Mouse (Mus musculus) midbrain, embryonic 12.5 days (tissue): ENCODE results near the gene Fgf4. TPM values are rescaled to one million over a fixed set of nuclear protein-coding genes. Genes with fewer than 3 reads are reported as not detected.
"Not testable (repeated sequence)": the region's sequence is repeated elsewhere in the genome, so short reads cannot be mapped to it uniquely, and the experiment has no call there.

Experiments
- ATAC-seq: fragments of 200-750 bp; cut with Nextera tagmentation; 2 replicates; pipeline ENCODE4 v1.8.0; 2017; ENCODE audit warnings: low read depth, moderate TSS enrichment, moderate library complexity; ENCODE audit not compliant: low FRiP score
- H3K27ac ChIP-seq: fragments of 300-500 bp; sonication (generic); replicated peaks from 2 replicates; pipeline ENCODE4 v1.5.1; 2016; ENCODE audit warnings: mild to moderate bottlenecking
- H3K27me3 ChIP-seq: fragments of 300-500 bp; sonication (generic); 2 replicates; pipeline ENCODE4 v1.6.1; 2016; ENCODE audit warnings: mild to moderate bottlenecking
- H3K36me3 ChIP-seq: fragments of 300-500 bp; sonication (generic); 2 replicates; pipeline ENCODE4 v1.6.1; 2016
- H3K4me1 ChIP-seq: fragments of 300-500 bp; sonication (generic); 2 replicates; pipeline ENCODE4 v1.6.1; 2016
- H3K4me2 ChIP-seq: fragments of 300-500 bp; sonication (generic); replicated peaks from 2 replicates; pipeline ENCODE4 v1.6.1; 2016; ENCODE audit warnings: mild to moderate bottlenecking, moderate library complexity
- H3K4me3 ChIP-seq: fragments of 300-500 bp; sonication (generic); 2 replicates; pipeline ENCODE4 v1.5.1; 2016; ENCODE audit warnings: mild to moderate bottlenecking
- H3K9ac ChIP-seq: fragments of 300-500 bp; sonication (generic); replicated peaks from 2 replicates; pipeline ENCODE4 v1.6.1; 2016; ENCODE audit warnings: mild to moderate bottlenecking, moderate library complexity
- H3K9me3 ChIP-seq: fragments of 300-500 bp; sonication (generic); 2 replicates; pipeline ENCODE4 v1.6.1; 2016; ENCODE audit warnings: mild to moderate bottlenecking
- WGBS: fragments of 180-500 bp; shearing (Covaris S2); methylation state at CpG from one replicate; pipeline ENCODE4 v1.1.7; 2016; 5-methylcytosine and 5-hydroxymethylcytosine counted together
- polyA plus RNA-seq: library from polyadenylated mRNA; unstranded; fragments of >200 nt; fragmentation: Nextera tagmentation; extraction: Ambion mirVana; gene quantifications from 2 replicates; pipeline ENCODE4 v1.2.1, GENCODE M21; 2016

Gene Fgf4
- polyA plus RNA-seq, 1 experiment from 2014 or later: not detected

- H3K36me3 ChIP-seq: no peaks in the 10 kb centered on the region
- H3K9me3 ChIP-seq: no peaks in the 10 kb centered on the region
- 85% methylated on average over 8 of the region's 8 CpGs for WGBS
- H3K9ac ChIP-seq: no peak overlapping the region
- H3K4me3 ChIP-seq: no peak overlapping the region
- no peaks in the 10 kb centered on the region for H3K4me1 ChIP-seq
- H3K27ac ChIP-seq: no peak overlapping the region
- ATAC-seq: no peak
- H3K4me2 ChIP-seq: no peak overlapping the region
- H3K27me3 ChIP-seq: peaks cover 58% of the 10 kb centered on the region
Measured at GRCm38 (mm10) chr7:144867602-144868001, 20.4 kb downstream of the Fgf4 start.

GRCm38 (mm10) chr7:144872420-144872819, 25.3 kb downstream of the Fgf4 start:
- Histone ChIP-seq H3K4me3 (no peak overlapping the region), H3K4me2 (no peak overlapping the region), H3K4me1 (peaks cover 6% of the 10 kb centered on the region; the same call in 1 of the 2 replicates), H3K9me3 (no peaks in the 10 kb centered on the region), H3K27ac (no peak overlapping the region), H3K36me3 (no peaks in the 10 kb centered on the region), H3K27me3 (peaks cover 34% of the 10 kb centered on the region), H3K9ac (no peak overlapping the region)
- 71% methylated on average over 4 of the region's 4 CpGs for WGBS
- no peak for ATAC-seq

- no peaks in the 10 kb centered on the region for H3K36me3 ChIP-seq
- peaks cover 6% of the 10 kb centered on the region; the same call in 1 of the 2 replicates for H3K4me1 ChIP-seq
- H3K27ac ChIP-seq: no peak overlapping the region
- no peak for ATAC-seq
- H3K9ac ChIP-seq: no peak overlapping the region
- H3K27me3 ChIP-seq: peaks cover 30% of the 10 kb centered on the region
- H3K4me2 ChIP-seq: no peak overlapping the region
- H3K9me3 ChIP-seq: no peaks in the 10 kb centered on the region
- no peak overlapping the region for H3K4me3 ChIP-seq
- WGBS: 72% methylated on average over 4 of the region's 4 CpGs
Measured at GRCm38 (mm10) chr7:144873160-144873559, 26.0 kb downstream of the Fgf4 start.

- H3K4me1 ChIP-seq: peaks cover 6% of the 10 kb centered on the region; the same call in 1 of the 2 replicates
- H3K27ac ChIP-seq: no peak overlapping the region
- no peak for ATAC-seq
- H3K9ac ChIP-seq: no peak overlapping the region
- H3K36me3 ChIP-seq: no peaks in the 10 kb centered on the region
- H3K4me2 ChIP-seq: no peak overlapping the region
- no peaks in the 10 kb centered on the region for H3K9me3 ChIP-seq
- 66% methylated on average over 4 of the region's 4 CpGs for WGBS
- H3K27me3 ChIP-seq: peaks cover 30% of the 10 kb centered on the region
- no peak overlapping the region for H3K4me3 ChIP-seq
Measured at GRCm38 (mm10) chr7:144874226-144874625, 27.1 kb downstream of the Fgf4 start.

- H3K27me3 ChIP-seq: peaks cover 19% of the 10 kb centered on the region
- no peaks in the 10 kb centered on the region for H3K9me3 ChIP-seq
- peaks cover 6% of the 10 kb centered on the region; the same call in 1 of the 2 replicates for H3K4me1 ChIP-seq
- H3K9ac ChIP-seq: no peak overlapping the region
- H3K4me3 ChIP-seq: no peak overlapping the region
- WGBS: 100% methylated on average over 1 of the region's 1 CpGs
- H3K36me3 ChIP-seq: no peaks in the 10 kb centered on the region
- no peak overlapping the region for H3K4me2 ChIP-seq
- H3K27ac ChIP-seq: no peak overlapping the region
- no peak for ATAC-seq
Measured at GRCm38 (mm10) chr7:144878401-144878800, 31.2 kb downstream of the Fgf4 start.

GRCm38 (mm10) chr7:144883106-144883505, 35.9 kb downstream of the Fgf4 start:
- H3K4me3 ChIP-seq: no peak overlapping the region
- 58% methylated on average over 2 of the region's 2 CpGs for WGBS
- H3K27ac ChIP-seq: no peak overlapping the region

GRCm38 (mm10) chr7:144887672-144888071, 40.5 kb downstream of the Fgf4 start:
- Histone ChIP-seq H3K9ac (no peak overlapping the region), H3K27me3 (peaks cover 27% of the 10 kb centered on the region), H3K4me2 (no peak overlapping the region), H3K4me3 (no peak overlapping the region), H3K4me1 (peaks cover 7% of the 10 kb centered on the region; the same call in 1 of the 2 replicates), H3K9me3 (no peaks in the 10 kb centered on the region), H3K27ac (no peak overlapping the region), H3K36me3 (no peaks in the 10 kb centered on the region)
- 82% methylated on average over 2 of the region's 2 CpGs for whole genome bisulfite sequencing
- no peak for ATAC-seq

More at GRCm38 (mm10) chr7:144883106-144883505, 35.9 kb downstream of the Fgf4 start:
- no peak for ATAC-seq
- Histone ChIP-seq H3K9me3 (no peaks in the 10 kb centered on the region), H3K27me3 (peaks cover 5% of the 10 kb centered on the region), H3K4me1 (no peaks in the 10 kb centered on the region), H3K9ac (no peak overlapping the region; the same call in 1 of the 2 replicates), H3K36me3 (no peaks in the 10 kb centered on the region), H3K4me2 (no peak overlapping the region)

GRCm38 (mm10) chr7:144888564-144889299, 41.6 kb downstream of the Fgf4 start:
- H3K27ac ChIP-seq: no peak overlapping the region
- H3K4me2 ChIP-seq: no peak overlapping the region
- no peak overlapping the region for H3K9ac ChIP-seq
- 7% methylated on average over 18 of the region's 18 CpGs for WGBS
- H3K4me1 ChIP-seq: peaks cover 7% of the 10 kb centered on the region; the same call in 1 of the 2 replicates
- no peak overlapping the region for H3K4me3 ChIP-seq
- ATAC-seq: no peak
- no peaks in the 10 kb centered on the region for H3K9me3 ChIP-seq
- H3K36me3 ChIP-seq: no peaks in the 10 kb centered on the region
- peaks cover 24% of the 10 kb centered on the region for H3K27me3 ChIP-seq

GRCm38 (mm10) chr7:144890661-144891060, 43.5 kb downstream of the Fgf4 start:
- H3K4me2 ChIP-seq, H3K9me3 ChIP-seq, H3K27ac ChIP-seq, H3K4me3 ChIP-seq, ATAC-seq, H3K9ac ChIP-seq, H3K36me3 ChIP-seq: not testable (repeated sequence)
- peaks cover 19% of the 10 kb centered on the region for H3K4me1 ChIP-seq
- WGBS: 100% methylated on average over 1 of the region's 1 CpGs
- peaks cover 36% of the 10 kb centered on the region for H3K27me3 ChIP-seq

GRCm38 (mm10) chr7:144891863-144892262, 44.7 kb downstream of the Fgf4 start:
- H3K9me3 ChIP-seq: no peaks in the 10 kb centered on the region
- peaks cover 31% of the 10 kb centered on the region for H3K4me1 ChIP-seq
- no peak overlapping the region for H3K4me3 ChIP-seq
- no peak overlapping the region for H3K27ac ChIP-seq
- 87% methylated on average over 2 of the region's 2 CpGs for WGBS
- H3K4me2 ChIP-seq: no peak overlapping the region
- H3K27me3 ChIP-seq: peaks cover 48% of the 10 kb centered on the region
- no peaks in the 10 kb centered on the region for H3K36me3 ChIP-seq
- ATAC-seq: no peak
- no peak overlapping the region for H3K9ac ChIP-seq

- no peak for ATAC-seq
- Histone ChIP-seq H3K9me3 (no peaks in the 10 kb centered on the region), H3K4me2 (no peak overlapping the region), H3K36me3 (no peaks in the 10 kb centered on the region), H3K4me3 (no peak overlapping the region), H3K4me1 (peaks cover 36% of the 10 kb centered on the region), H3K27me3 (peaks cover 52% of the 10 kb centered on the region), H3K27ac (no peak overlapping the region), H3K9ac (no peak overlapping the region)
- WGBS: 46% methylated on average over 6 of the region's 6 CpGs
Measured at GRCm38 (mm10) chr7:144892322-144892721, 45.2 kb downstream of the Fgf4 start.

GRCm38 (mm10) chr7:144894191-144894590, 47.0 kb downstream of the Fgf4 start:
- peak overlapping the region; percentile 72 for H3K27ac ChIP-seq
- H3K4me1 ChIP-seq: peaks cover 49% of the 10 kb centered on the region
- no peaks in the 10 kb centered on the region for H3K9me3 ChIP-seq
- H3K4me3 ChIP-seq: no peak overlapping the region
- no peak overlapping the region for H3K9ac ChIP-seq
- 3% methylated on average over 5 of the region's 5 CpGs for WGBS
- no peaks in the 10 kb centered on the region for H3K36me3 ChIP-seq
- peak overlapping the region; percentile 68 for H3K4me2 ChIP-seq
- ATAC-seq: no peak
- H3K27me3 ChIP-seq: peaks cover 57% of the 10 kb centered on the region
